Mouse (Mus musculus) thymus, postnatal 10 days (tissue): ENCODE results near the gene Gm10799.
"Not testable (repeated sequence)": the region's sequence is repeated elsewhere in the genome, so short reads cannot be mapped to it uniquely, and the experiment has no call there.

ENCODE experiments used
- DNase-seq, 2 experiments: peaks; one replicate each; pipeline ENCODE4 v3.0.0; 2021; ENCODE audit warnings: low spot score in 2 of 2

Gene Gm10799

GRCm38 (mm10) chr2:104068450-104068849 is at the start of gene Gm10799:
Gene Gm10799, minus strand, starts transcription at chr2:104068550.
- not testable (repeated sequence) for DNase-seq

- DNase-seq, result not testable (repeated sequence)
Observed at GRCm38 (mm10) chr2:104117173-104117572, 48.8 kb upstream of the Gm10799 start.

GRCm38 (mm10) chr2:104114898-104115297 is 46.5 kb upstream of the Gm10799 start:
- no peak for DNase-seq

- not testable (repeated sequence) for DNase-seq
Observed at GRCm38 (mm10) chr2:104113563-104113962, 45.2 kb upstream of the Gm10799 start.

- DNase-seq, result not testable (repeated sequence)
Observed at GRCm38 (mm10) chr2:104111170-104111797, 42.9 kb upstream of the Gm10799 start.

GRCm38 (mm10) chr2:104110031-104110430 is 41.7 kb upstream of the Gm10799 start:
- no peak for DNase-seq

GRCm38 (mm10) chr2:104109528-104109927 is 41.2 kb upstream of the Gm10799 start:
- DNase-seq, result no peak

- DNase-seq, result not testable (repeated sequence)
Observed at GRCm38 (mm10) chr2:104109021-104109420, 40.7 kb upstream of the Gm10799 start.

- no peak for DNase-seq
Observed at GRCm38 (mm10) chr2:104104800-104105199, 36.5 kb upstream of the Gm10799 start.

- no peak for DNase-seq
Observed at GRCm38 (mm10) chr2:104099946-104100345, 31.6 kb upstream of the Gm10799 start.

GRCm38 (mm10) chr2:104099231-104099585 is 30.9 kb upstream of the Gm10799 start:
- no peak for DNase-seq

GRCm38 (mm10) chr2:104098529-104099230 is 30.3 kb upstream of the Gm10799 start:
- DNase-seq, result no peak

- not testable (repeated sequence) for DNase-seq
Observed at GRCm38 (mm10) chr2:104097396-104097795, 29.0 kb upstream of the Gm10799 start.

GRCm38 (mm10) chr2:104096796-104097195 is 28.4 kb upstream of the Gm10799 start:
- not testable (repeated sequence) for DNase-seq

GRCm38 (mm10) chr2:104096256-104096655 is 27.9 kb upstream of the Gm10799 start:
- DNase-seq, result no peak

- peak in 1 of 2 experiments; percentile 14 for DNase-seq
Observed at GRCm38 (mm10) chr2:104095741-104096213, 27.4 kb upstream of the Gm10799 start, which contains the start of gene Cd59a. Gene Cd59a, plus strand, starts transcription at chr2:104095801.

- no peak for DNase-seq
Observed at GRCm38 (mm10) chr2:104093305-104093704, 25.0 kb upstream of the Gm10799 start.

- DNase-seq, result not testable (repeated sequence)
Observed at GRCm38 (mm10) chr2:104087562-104087961, 19.2 kb upstream of the Gm10799 start.

- DNase-seq, result not testable (repeated sequence)
Observed at GRCm38 (mm10) chr2:104084027-104084426, 15.7 kb upstream of the Gm10799 start.

- no peak for DNase-seq
Observed at GRCm38 (mm10) chr2:104082474-104082873, 14.1 kb upstream of the Gm10799 start.

- DNase-seq, result not testable (repeated sequence)
Observed at GRCm38 (mm10) chr2:104081436-104082050, 13.2 kb upstream of the Gm10799 start.

GRCm38 (mm10) chr2:104078285-104078684 is 9.9 kb upstream of the Gm10799 start:
- DNase-seq, result not testable (repeated sequence)
